ENCODE assay signal across 9 mouse cellular contexts in the genomic region with DNA sequence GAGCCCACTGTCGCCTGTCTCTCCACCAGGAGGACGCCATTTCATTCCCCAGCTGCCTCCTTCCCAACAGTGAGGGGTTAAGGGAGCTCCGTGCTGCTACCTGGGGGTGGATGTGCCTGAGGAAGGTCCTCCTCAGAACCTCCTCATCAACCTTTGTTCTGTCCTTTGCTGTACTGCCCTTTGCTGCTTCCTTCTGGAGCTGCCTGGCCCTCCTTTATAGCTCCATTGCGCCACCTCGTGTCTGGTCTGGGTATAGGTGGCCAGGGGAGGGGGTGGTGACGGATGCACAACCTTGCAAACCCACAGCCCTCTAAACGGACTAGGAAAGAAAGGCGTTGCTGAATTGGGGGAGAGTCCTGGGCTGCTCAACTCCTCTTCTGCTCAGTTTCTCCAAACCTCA. TPM values are rescaled to one million over a fixed set of nuclear protein-coding genes. Genes with fewer than 3 reads are reported as not detected.
DNase-seq lines count a peak whose midpoint lies in the region; ATAC-seq and TF ChIP-seq lines count a peak whose summit lies in the region.
"Had no signal": no experiment of that assay in that cellular context is flagged by ENCODE, and none has a peak within 500 bp of the region (broad histone marks: within the 10 kb centered on the region; RNA-seq: fewer than 3 reads in every experiment).

No protein-coding gene starts in this region.

- DNase-seq in Patski (ENCODE audit: low read depth, low spot score): no peak
- DNase-seq in cerebellum, postnatal 10 days: peak; percentile 96 to 97
- peak; percentile 85 to 88 for DNase-seq in frontal cortex, postnatal 36 days (ENCODE audit: low spot score in 2 of 2)
- peak; percentile 80 to 83 for DNase-seq in layer of hippocampus, postnatal 14 days (ENCODE audit: low spot score in 2 of 2)
- DNase-seq in lung, postnatal 25 days (ENCODE audit: low spot score): peak; percentile 83
- DNase-seq in retina, embryonic 14.5 days (ENCODE audit: low spot score): peak; percentile 84
- peak; percentile 97 for DNase-seq in thymus, postnatal 4 days

- H3K27me3 ChIP-seq in Patski: no peaks in the 10 kb centered on the region
- H3K27me3 ChIP-seq in hindbrain, embryonic 13.5 days: no peaks in the 10 kb centered on the region

- H3K4me1 ChIP-seq in hindbrain, embryonic 13.5 days (replicated peaks): peaks cover 13% of the 10 kb centered on the region

- 10% methylated on average over 8 of the region's 8 CpGs for WGBS in hindbrain, embryonic 13.5 days

- H3K4me2 ChIP-seq in hindbrain, embryonic 13.5 days: 0 out of 2 replicates have a peak overlapping the region, but pooled peaks have one; percentile 8

- in situ Hi-C loops in Patski (cut with MboI; ENCODE audit: low pct_unique_long_range_greater_than_20kb): loop anchor here (10.0 kb wide), 1 partner anchor 216 kb away; no protein-coding TSS in a partner anchor

- peak; percentile 28 for ATAC-seq in Patski
- peak; percentile 67 for ATAC-seq in hindbrain, embryonic 13.5 days (ENCODE audit: low FRiP score)

- POLR2A ChIA-PET in Patski (lab: Charles Lee): interaction anchor here (0.6 to 1.2 kb wide), 2 partner anchors 11 to 76 kb away, joined by 3 read pairs; no protein-coding TSS in a partner anchor

- peaks cover 33% of the 10 kb centered on the region for H3K36me3 ChIP-seq in hindbrain, embryonic 13.5 days

- no peak overlapping the region for H3K4me3 ChIP-seq in hindbrain, embryonic 13.5 days

- peak overlapping the region; percentile 79 for H3K27ac ChIP-seq in hindbrain, embryonic 13.5 days
- H3K27ac ChIP-seq: macrophage had no signal

- H3K9ac ChIP-seq in hindbrain, embryonic 13.5 days: peak overlapping the region; percentile 67

- H3K9me3 ChIP-seq in hindbrain, embryonic 13.5 days: no peaks in the 10 kb centered on the region

- CTCF ChIA-PET in Patski (lab: Charles Lee): interaction anchor here (0.5 to 3.4 kb wide), 19 partner anchors 11 to 216 kb away, joined by 3 to 19 read pairs (median 5); partner anchors contain the start of gene Thap11

- TF ChIP-seq CTCF in Patski (IDR thresholded peaks at IDR 0.05): no peak

RNA-seq across cellular contexts. Expression of gene Ctrl, which starts 3.1 kb away (rescaled TPM):
- 1.3 TPM for polyA plus RNA-seq in Patski (2021)
- polyA plus RNA-seq in hindbrain, embryonic 13.5 days (2015; fragmentation: Nextera tagmentation; extraction: Ambion mirVana): 2.8 and 4.0 TPM in 2 replicates
- total RNA-seq in layer of hippocampus, postnatal 14 days (2021): 1 to 10 TPM; 1.2 to 1.3 TPM
- polyA plus RNA-seq: macrophage had no signal

RNA-seq across cellular contexts. Expression of gene Psmb10, which starts 7.6 kb away (rescaled TPM):
- polyA plus RNA-seq in Patski (2021): 61.7 TPM
- polyA plus RNA-seq in hindbrain, embryonic 13.5 days (2015; fragmentation: Nextera tagmentation; extraction: Ambion mirVana): 40.3 and 46.9 TPM in 2 replicates
- 10 to 100 TPM; 62.8 to 71.5 TPM for total RNA-seq in layer of hippocampus, postnatal 14 days (2021)

RNA-seq across cellular contexts. Expression of gene Lcat, which starts 12.6 kb away (rescaled TPM):
- 1.3 TPM for polyA plus RNA-seq in Patski (2021)
- polyA plus RNA-seq in hindbrain, embryonic 13.5 days (2015; fragmentation: Nextera tagmentation; extraction: Ambion mirVana): 0.90 and 1.0 TPM in 2 replicates
- total RNA-seq in layer of hippocampus, postnatal 14 days (2021): 10 to 100 TPM; 46.9 to 52.8 TPM

RNA-seq across cellular contexts. Expression of gene Pskh1, which starts 30.4 kb away (rescaled TPM):
- 36.4 TPM for polyA plus RNA-seq in Patski (2021)
- 12.4 and 13.1 TPM in 2 replicates for polyA plus RNA-seq in hindbrain, embryonic 13.5 days (2015; fragmentation: Nextera tagmentation; extraction: Ambion mirVana)
- total RNA-seq in layer of hippocampus, postnatal 14 days (2021): 1 to 10 TPM; 7.2 to 9.0 TPM

RNA-seq across cellular contexts. Expression of gene Slc12a4, which starts 35.3 kb away (rescaled TPM):
- 76.0 TPM for polyA plus RNA-seq in Patski (2021)
- polyA plus RNA-seq in hindbrain, embryonic 13.5 days (2015; fragmentation: Nextera tagmentation; extraction: Ambion mirVana): 7.9 and 8.9 TPM in 2 replicates
- total RNA-seq in layer of hippocampus, postnatal 14 days (2021): 10 to 100 TPM; 28.1 to 35.8 TPM
